Mouse (Mus musculus): ENCODE measurements around the gene Agap2. TPM values are rescaled to one million over a fixed set of nuclear protein-coding genes. Genes with fewer than 3 reads are reported as not detected.
A peak's percentile ranks its signal among the peaks of the same experiment; 100 is the strongest.
"Not testable (repeated sequence)": the region's sequence is repeated elsewhere in the genome, so short reads cannot be mapped to it uniquely, and the experiment has no call there.

The Agap2 gene
- polyA plus RNA-seq, 1 experiment from 2014 or later = 8.1 TPM

DNA sequence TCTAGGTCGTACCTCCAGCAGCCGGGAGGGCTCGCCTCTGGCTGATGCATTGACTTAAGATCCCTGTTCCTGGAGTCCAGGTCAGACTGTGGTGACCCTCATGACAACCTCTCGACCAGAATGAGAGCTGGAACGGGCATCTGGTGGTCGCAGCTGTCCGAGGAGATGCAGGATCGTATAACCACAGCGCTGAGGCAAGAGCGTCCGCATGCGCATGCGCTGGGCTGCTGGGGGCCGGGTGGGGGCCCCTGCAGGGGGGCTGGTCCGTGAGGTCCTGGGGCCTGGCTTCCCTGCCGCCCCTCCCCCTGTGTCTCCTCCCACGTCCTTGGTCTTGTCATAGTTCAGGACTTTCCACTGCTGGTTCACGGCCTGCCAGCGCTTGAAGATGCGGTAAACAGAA is 18.6 kb upstream of the Agap2 start:
- Histone ChIP-seq H3K36me3 (ENCODE audit: control insufficient read depth, insufficient read depth, low read length) (peaks cover 52% of the 10 kb centered on the region), H3K9me3 (ENCODE audit: control insufficient read depth, low read length) (no peaks in the 10 kb centered on the region), H3K4me3 (replicated peaks; ENCODE audit: low read depth, low read length) (no peak overlapping the region), H3K9ac (replicated peaks; ENCODE audit: low read length) (no peak overlapping the region), H3K27me3 (ENCODE audit: control insufficient read depth, insufficient read depth, low read length) (0 out of 2 replicates have a peak, but pooled peaks cover under 1% of the 10 kb centered on the region), H3K4me1 (ENCODE audit: control insufficient read depth, insufficient read depth, low read length) (peaks cover 17% of the 10 kb centered on the region; the same call in 1 of the 2 replicates), H3K27ac (replicated peaks; ENCODE audit: low read depth, low read length) (no peak overlapping the region), H3K4me2 (ENCODE audit: low read length) (no peak overlapping the region)
- no peak for ATAC-seq (ENCODE audit: low FRiP score, low TSS enrichment)
- WGBS = 93% methylated on average over 20 of the region's 20 CpGs
- DNase-seq = no peak

DNA sequence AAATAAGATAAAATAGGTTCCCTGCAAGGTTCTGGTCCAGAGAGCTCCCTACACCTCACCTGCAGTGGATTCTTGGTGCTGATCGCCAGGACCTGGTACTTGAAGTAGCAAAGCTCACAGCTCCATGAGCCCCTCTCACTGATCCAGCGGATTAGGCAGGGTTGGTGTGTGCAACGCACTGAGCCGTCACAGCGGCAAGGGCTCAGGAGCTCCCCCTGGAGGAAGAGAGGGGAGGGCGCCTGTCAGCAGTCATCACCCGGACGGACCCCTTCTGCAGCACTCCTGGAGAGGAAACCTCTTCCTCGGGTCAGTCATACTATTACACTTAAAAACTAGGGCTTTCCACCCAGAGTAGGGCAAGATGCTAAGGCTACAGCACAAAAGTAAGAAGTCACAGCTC is 16.9 kb upstream of the Agap2 start:
- Histone ChIP-seq H3K4me1 (ENCODE audit: control insufficient read depth, insufficient read depth, low read length) (peaks cover 29% of the 10 kb centered on the region; the same call in 1 of the 2 replicates), H3K9me3 (ENCODE audit: control insufficient read depth, low read length) (no peaks in the 10 kb centered on the region), H3K4me2 (ENCODE audit: low read length) (peak overlapping the region; percentile 75), H3K27ac (replicated peaks; ENCODE audit: low read depth, low read length) (no peak overlapping the region), H3K36me3 (ENCODE audit: control insufficient read depth, insufficient read depth, low read length) (peaks cover 46% of the 10 kb centered on the region), H3K9ac (replicated peaks; ENCODE audit: low read length) (no peak overlapping the region; the same call in 1 of the 2 replicates), H3K4me3 (replicated peaks; ENCODE audit: low read depth, low read length) (peak overlapping the region; percentile 90), H3K27me3 (ENCODE audit: control insufficient read depth, insufficient read depth, low read length) (no peaks in the 10 kb centered on the region)
- no peak for ATAC-seq (ENCODE audit: low FRiP score, low TSS enrichment)
- under 1% methylated on average over 9 of the region's 9 CpGs for WGBS
- DNase-seq = peak; percentile 90

DNA sequence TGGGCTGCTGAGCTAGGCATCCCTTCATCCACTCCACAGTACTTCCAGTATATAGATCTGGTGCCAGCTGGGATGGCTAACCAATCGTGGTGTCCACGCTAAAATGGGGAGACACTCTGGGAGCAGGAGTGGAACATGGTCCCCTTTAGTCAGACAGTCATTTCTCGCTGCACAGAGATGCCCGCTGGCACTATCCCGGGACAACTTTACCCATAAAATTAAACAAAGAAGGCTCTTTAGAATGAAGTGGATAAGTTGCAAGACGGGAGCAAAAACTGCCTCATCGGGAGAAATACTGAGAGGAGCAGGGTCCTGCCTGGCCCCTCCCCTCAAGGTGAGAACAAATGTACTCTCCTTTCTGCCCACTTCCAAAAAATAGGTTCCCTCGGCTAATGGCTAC is 16.4 kb upstream of the Agap2 start:
- H3K9ac ChIP-seq (replicated peaks; ENCODE audit: low read length) = peak overlapping the region; percentile 98
- peak overlapping the region; percentile 90 for H3K4me3 ChIP-seq (replicated peaks; ENCODE audit: low read depth, low read length)
- H3K9me3 ChIP-seq (ENCODE audit: control insufficient read depth, low read length) = no peaks in the 10 kb centered on the region
- WGBS = 2% methylated on average over 8 of the region's 8 CpGs
- H3K4me2 ChIP-seq (ENCODE audit: low read length) = peak overlapping the region; percentile 75
- DNase-seq (peak; percentile 29), ATAC-seq (ENCODE audit: low FRiP score, low TSS enrichment) (no peak)
- peaks cover 29% of the 10 kb centered on the region; the same call in 1 of the 2 replicates for H3K4me1 ChIP-seq (ENCODE audit: control insufficient read depth, insufficient read depth, low read length)
- H3K27ac ChIP-seq (replicated peaks; ENCODE audit: low read depth, low read length) = peak overlapping the region; percentile 97; the same call in 1 of the 2 replicates
- peaks cover 43% of the 10 kb centered on the region for H3K36me3 ChIP-seq (ENCODE audit: control insufficient read depth, insufficient read depth, low read length)
- no peaks in the 10 kb centered on the region for H3K27me3 ChIP-seq (ENCODE audit: control insufficient read depth, insufficient read depth, low read length)

DNA sequence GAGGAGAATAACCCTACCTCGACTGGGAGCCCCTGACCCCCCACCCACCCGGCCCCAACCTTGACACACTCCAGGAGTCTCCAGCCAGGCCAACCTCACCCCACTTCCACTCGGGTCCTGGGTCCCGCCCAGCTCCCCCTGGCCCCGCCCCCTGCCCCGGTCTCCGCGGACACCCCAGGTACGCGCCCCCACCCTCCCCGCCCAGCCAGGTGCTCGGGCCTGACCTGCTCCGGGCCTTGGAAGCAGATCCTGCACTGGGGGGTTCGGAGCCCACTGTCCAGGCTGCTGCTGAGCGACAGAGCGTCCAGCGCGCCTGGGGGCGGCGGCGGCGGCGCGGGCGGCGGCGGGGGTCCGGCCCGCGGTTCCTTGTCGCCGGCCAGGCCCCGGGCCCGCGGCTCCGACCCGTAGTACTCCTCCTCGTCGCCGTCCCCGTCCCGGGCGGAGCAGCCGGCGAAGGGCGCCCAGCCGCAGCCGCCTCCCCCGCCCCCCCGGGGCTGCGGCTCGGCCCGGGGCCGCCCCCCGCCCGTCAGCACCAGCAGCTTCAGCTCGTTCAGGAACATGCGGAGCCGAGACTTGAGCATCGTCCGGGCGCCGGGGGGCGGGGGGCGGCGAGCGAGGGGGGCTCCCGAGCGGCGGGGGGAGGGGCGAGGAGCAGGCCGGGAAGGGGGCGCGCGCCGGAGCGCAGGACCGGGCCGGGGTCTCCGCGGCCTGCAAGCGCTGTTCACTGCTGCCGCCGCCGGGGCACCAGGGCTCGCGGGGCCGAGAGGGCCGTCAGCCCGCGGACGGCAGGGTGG is 15.7 kb upstream of the Agap2 start:
- Histone ChIP-seq H3K4me2 (ENCODE audit: low read length) (peak overlapping the region; percentile 75), H3K27ac (replicated peaks; ENCODE audit: low read depth, low read length) (peak overlapping the region; percentile 97), H3K27me3 (ENCODE audit: control insufficient read depth, insufficient read depth, low read length) (no peaks in the 10 kb centered on the region), H3K4me3 (replicated peaks; ENCODE audit: low read depth, low read length) (peak overlapping the region; percentile 90), H3K4me1 (ENCODE audit: control insufficient read depth, insufficient read depth, low read length) (peaks cover 29% of the 10 kb centered on the region; the same call in 1 of the 2 replicates), H3K36me3 (ENCODE audit: control insufficient read depth, insufficient read depth, low read length) (peaks cover 36% of the 10 kb centered on the region), H3K9ac (replicated peaks; ENCODE audit: low read length) (peak overlapping the region; percentile 98), H3K9me3 (ENCODE audit: control insufficient read depth, low read length) (no peaks in the 10 kb centered on the region)
- WGBS = under 1% methylated on average over 64 of the region's 92 CpGs
- ATAC-seq (ENCODE audit: low FRiP score, low TSS enrichment) (0 out of 2 replicates have a peak, but pooled peaks have one; percentile 1), DNase-seq (peak; percentile 78)

DNA sequence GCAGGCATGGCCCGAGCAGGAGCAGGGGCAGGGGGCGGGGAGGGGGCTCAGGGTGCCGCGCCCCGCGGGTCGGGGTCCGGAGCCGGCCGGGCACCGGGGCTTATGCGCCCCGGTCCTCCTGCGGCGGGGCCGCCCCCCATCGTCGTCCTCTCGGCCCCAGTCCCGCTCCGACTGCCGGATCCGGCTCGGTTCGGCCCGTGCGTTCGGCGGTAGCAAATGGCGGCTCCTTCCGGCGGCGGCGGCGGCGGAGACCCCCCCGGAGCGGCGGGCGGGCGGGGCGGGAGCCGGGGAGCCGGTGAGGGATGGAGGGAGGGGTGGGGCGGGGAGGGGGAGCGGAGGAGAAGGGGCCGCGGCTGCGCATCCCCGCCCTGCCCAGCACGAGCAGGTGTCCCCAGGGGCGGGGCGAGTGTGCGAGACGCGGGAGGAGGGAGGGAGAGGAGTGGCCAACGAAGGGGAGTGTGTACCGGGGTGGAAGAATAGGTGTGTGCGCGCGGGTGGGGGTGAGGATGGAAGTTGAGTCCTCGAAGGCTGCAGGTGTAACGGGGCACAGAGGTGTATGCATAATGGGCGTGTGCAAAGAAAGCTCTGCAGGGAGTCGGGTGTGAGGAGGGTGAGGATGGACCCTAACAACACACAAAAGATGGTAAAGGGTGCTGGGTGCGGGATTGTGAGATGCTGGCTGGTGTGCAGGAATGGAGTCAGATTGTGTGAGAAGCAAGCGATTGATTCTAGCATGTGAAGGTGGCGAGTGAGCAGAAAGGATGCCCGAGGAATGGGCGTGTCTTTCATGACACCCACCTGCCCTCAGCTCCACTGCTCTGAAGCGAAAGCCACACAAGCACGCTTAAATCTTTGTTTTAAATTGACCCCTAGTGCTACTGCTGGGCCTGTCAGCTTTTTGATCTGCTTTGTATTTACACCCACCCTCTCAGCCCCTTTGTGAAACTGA is 14.8 kb upstream of the Agap2 start, which contains the start of gene March9:
Gene March9, minus strand, starts transcription at position 217 of the 949 bp plus-strand sequence.
- H3K4me1 ChIP-seq (ENCODE audit: control insufficient read depth, insufficient read depth, low read length) = peaks cover 35% of the 10 kb centered on the region; the same call in 1 of the 2 replicates
- peaks cover 34% of the 10 kb centered on the region for H3K36me3 ChIP-seq (ENCODE audit: control insufficient read depth, insufficient read depth, low read length)
- H3K9ac ChIP-seq (replicated peaks; ENCODE audit: low read length) = peak within 1 kb of the TSS; percentile 98
- under 1% methylated on average over 65 of the region's 72 CpGs for WGBS
- peak within 1 kb of the TSS; percentile 97 for H3K27ac ChIP-seq (replicated peaks; ENCODE audit: low read depth, low read length)
- no peaks in the 10 kb centered on the region for H3K9me3 ChIP-seq (ENCODE audit: control insufficient read depth, low read length)
- H3K4me3 ChIP-seq (replicated peaks; ENCODE audit: low read depth, low read length) = peak within 1 kb of the TSS; percentile 90
- DNase-seq = peak; percentile 96
- no peaks in the 10 kb centered on the region for H3K27me3 ChIP-seq (ENCODE audit: control insufficient read depth, insufficient read depth, low read length)
- H3K4me2 ChIP-seq (ENCODE audit: low read length) = peak within 1 kb of the TSS; percentile 75
- ATAC-seq (ENCODE audit: low FRiP score, low TSS enrichment) = peak; percentile 49

DNA sequence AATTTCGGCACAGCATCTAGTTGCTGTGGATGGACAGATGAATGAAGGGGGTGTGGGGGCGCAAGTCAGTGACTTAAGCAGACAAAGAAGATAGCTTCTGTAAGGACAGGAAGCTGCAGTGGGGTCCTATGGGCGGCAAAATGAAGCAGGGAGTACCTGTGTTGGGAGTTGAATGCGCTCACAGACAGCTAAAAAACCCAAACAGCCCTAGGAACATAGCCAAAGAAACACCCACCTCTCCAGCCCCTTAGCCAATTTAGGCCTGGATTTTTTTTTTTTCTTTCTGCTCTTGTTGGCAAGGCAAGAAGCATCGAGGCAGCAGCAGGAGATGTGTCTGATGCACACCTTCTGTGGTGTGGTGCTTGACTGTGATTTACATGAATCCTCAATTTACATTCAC is 14.0 kb upstream of the Agap2 start:
- H3K4me2 ChIP-seq (ENCODE audit: low read length) = peak overlapping the region; percentile 75
- DNase-seq = peak; percentile 49
- H3K9ac ChIP-seq (replicated peaks; ENCODE audit: low read length) = peak overlapping the region; percentile 98; the same call in 1 of the 2 replicates
- H3K4me3 ChIP-seq (replicated peaks; ENCODE audit: low read depth, low read length) = peak overlapping the region; percentile 90
- H3K27me3 ChIP-seq (ENCODE audit: control insufficient read depth, insufficient read depth, low read length) = no peaks in the 10 kb centered on the region
- peak overlapping the region; percentile 97 for H3K27ac ChIP-seq (replicated peaks; ENCODE audit: low read depth, low read length)
- WGBS = 15% methylated on average over 5 of the region's 5 CpGs
- H3K4me1 ChIP-seq (ENCODE audit: control insufficient read depth, insufficient read depth, low read length) = peaks cover 31% of the 10 kb centered on the region; the same call in 1 of the 2 replicates
- no peaks in the 10 kb centered on the region for H3K9me3 ChIP-seq (ENCODE audit: control insufficient read depth, low read length)
- no peak for ATAC-seq (ENCODE audit: low FRiP score, low TSS enrichment)
- peaks cover 34% of the 10 kb centered on the region for H3K36me3 ChIP-seq (ENCODE audit: control insufficient read depth, insufficient read depth, low read length)

DNA sequence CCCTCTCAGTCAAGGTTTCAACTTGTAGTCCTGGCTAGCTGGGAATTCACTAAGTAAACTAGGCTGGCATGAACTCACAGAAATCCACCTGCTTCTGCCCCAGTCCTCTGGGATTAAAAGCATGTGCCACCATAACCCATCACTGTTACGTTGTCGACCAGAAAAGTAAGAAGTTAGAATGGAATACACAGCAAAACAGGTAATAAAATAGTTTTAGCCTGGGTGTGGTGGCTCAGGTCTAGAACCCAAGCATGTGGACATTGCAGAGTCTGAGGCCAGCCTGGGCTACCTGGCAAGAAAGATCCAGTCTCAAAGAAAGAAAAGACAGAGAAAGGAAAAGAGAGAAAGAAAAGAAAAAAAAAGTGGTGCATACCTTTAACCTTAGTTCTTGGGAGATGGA is 13.6 kb upstream of the Agap2 start:
- Histone ChIP-seq H3K9me3 (ENCODE audit: control insufficient read depth, low read length) (no peaks in the 10 kb centered on the region), H3K4me2 (ENCODE audit: low read length) (peak overlapping the region; percentile 75), H3K4me3 (replicated peaks; ENCODE audit: low read depth, low read length) (peak overlapping the region; percentile 90; the same call in 1 of the 2 replicates), H3K4me1 (ENCODE audit: control insufficient read depth, insufficient read depth, low read length) (peaks cover 31% of the 10 kb centered on the region; the same call in 1 of the 2 replicates), H3K27ac (replicated peaks; ENCODE audit: low read depth, low read length) (peak overlapping the region; percentile 97), H3K27me3 (ENCODE audit: control insufficient read depth, insufficient read depth, low read length) (no peaks in the 10 kb centered on the region), H3K9ac (replicated peaks; ENCODE audit: low read length) (peak overlapping the region; percentile 98; the same call in 1 of the 2 replicates), H3K36me3 (ENCODE audit: control insufficient read depth, insufficient read depth, low read length) (peaks cover 34% of the 10 kb centered on the region)
- no peak for ATAC-seq (ENCODE audit: low FRiP score, low TSS enrichment)
- no peak for DNase-seq
- WGBS = 69% methylated on average over 2 of the region's 2 CpGs

DNA sequence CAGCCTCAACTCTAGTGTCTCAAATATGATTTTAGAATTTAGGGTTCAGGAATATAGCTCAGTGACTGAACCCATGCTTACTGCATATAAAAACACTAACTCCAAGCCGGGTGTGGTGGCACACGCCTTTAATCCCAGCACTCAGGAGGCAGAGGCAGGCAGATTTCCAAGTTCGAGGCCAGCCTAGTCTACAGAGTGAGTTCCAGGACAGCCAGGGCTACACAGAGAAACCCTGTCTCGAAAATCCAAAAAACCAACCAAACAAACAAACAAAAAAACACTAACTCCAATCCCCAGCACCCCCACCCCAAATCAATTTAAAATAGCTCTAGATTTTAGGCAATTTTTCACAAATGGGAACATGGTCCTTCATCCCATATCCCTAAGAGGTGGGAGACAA is 13.0 kb upstream of the Agap2 start:
- not testable (repeated sequence) for H3K27ac ChIP-seq (replicated peaks; ENCODE audit: low read depth, low read length); H3K4me2 ChIP-seq (ENCODE audit: low read length); H3K4me3 ChIP-seq (replicated peaks; ENCODE audit: low read depth, low read length); H3K27me3 ChIP-seq (ENCODE audit: control insufficient read depth, insufficient read depth, low read length); DNase-seq; H3K9ac ChIP-seq (replicated peaks; ENCODE audit: low read length); ATAC-seq (ENCODE audit: low FRiP score, low TSS enrichment); H3K9me3 ChIP-seq (ENCODE audit: control insufficient read depth, low read length)
- peaks cover 31% of the 10 kb centered on the region; the same call in 1 of the 2 replicates for H3K4me1 ChIP-seq (ENCODE audit: control insufficient read depth, insufficient read depth, low read length)
- peaks cover 34% of the 10 kb centered on the region for H3K36me3 ChIP-seq (ENCODE audit: control insufficient read depth, insufficient read depth, low read length)
- WGBS = 92% methylated on average over 4 of the region's 4 CpGs
